Mouse (Mus musculus) myocyte (in vitro differentiated cells): ENCODE data around the gene Hist1h1d. TPM values are rescaled to one million over a fixed set of nuclear protein-coding genes. Genes with fewer than 3 reads are reported as not detected.

Experiments used
- H3K27me3 ChIP-seq: one replicate; pipeline ENCODE4 v1.6.1; 2011; ENCODE audit not compliant: control insufficient read depth, insufficient read depth, insufficient read length
- H3K36me3 ChIP-seq: one replicate; pipeline ENCODE4 v1.6.1; 2011; ENCODE audit not compliant: control insufficient read depth, insufficient read depth
- H3K4me2 ChIP-seq: one replicate; pipeline ENCODE4 v1.6.1; 2011; ENCODE audit warnings: low read depth, control low read depth
- H3K4me3 ChIP-seq: one replicate; pipeline ENCODE4 v1.5.1; 2011; ENCODE audit warnings: mild to moderate bottlenecking, control low read depth, moderate library complexity
- H3K79me2 ChIP-seq: one replicate; pipeline ENCODE4 v1.6.1; 2011; ENCODE audit not compliant: control insufficient read depth, insufficient read depth
- H3ac ChIP-seq: one replicate; pipeline ENCODE4 v1.6.1; 2011; ENCODE audit not compliant: control insufficient read depth, insufficient read length
- CEBPB ChIP-seq: IDR thresholded peaks from 2 replicates; pipeline ENCODE4 v1.6.1; 2011; ENCODE audit warnings: mild to moderate bottlenecking, moderate library complexity; ENCODE audit not compliant: poor library complexity, insufficient read depth, severe bottlenecking
- E2F4 ChIP-seq: IDR thresholded peaks from one replicate; pipeline ENCODE4 v1.6.1; 2011; ENCODE audit warnings: mild to moderate bottlenecking, control low read depth, moderate library complexity; ENCODE audit not compliant: insufficient read depth
- MAX ChIP-seq: IDR thresholded peaks from one replicate; pipeline ENCODE4 v1.6.1; 2011; ENCODE audit warnings: low read depth, mild to moderate bottlenecking, control low read depth
- MYOD1 ChIP-seq, 3 experiments: IDR thresholded peaks; one replicate each; pipeline ENCODE4 v1.6.1; 2011; ENCODE audit warnings: control low read depth in 2 of 3, low read depth in 2 of 3, mild to moderate bottlenecking in 2 of 3, moderate library complexity in 1 of 3; ENCODE audit not compliant: insufficient read length in 2 of 3, control insufficient read depth in 1 of 3
- MYOG ChIP-seq, 3 experiments: IDR thresholded peaks; one replicate each; pipeline ENCODE4 v1.6.1; 2011; ENCODE audit warnings: control low read depth in 2 of 3, low read depth in 2 of 3, mild to moderate bottlenecking in 2 of 3; ENCODE audit not compliant: insufficient read length in 2 of 3, control insufficient read depth in 1 of 3, insufficient read depth in 1 of 3
- POLR2A ChIP-seq: IDR thresholded peaks from one replicate; pipeline ENCODE4 v1.6.1; 2011; ENCODE audit warnings: low read depth, mild to moderate bottlenecking, control low read depth, moderate library complexity; ENCODE audit not compliant: insufficient read length
- POLR2AphosphoS2 ChIP-seq: IDR thresholded peaks from one replicate; pipeline ENCODE4 v1.6.1; 2011; ENCODE audit warnings: low read depth, control low read depth; ENCODE audit not compliant: insufficient read length
- SRF ChIP-seq: IDR thresholded peaks from one replicate; pipeline ENCODE4 v1.6.1; 2011; ENCODE audit warnings: low read depth; ENCODE audit not compliant: control insufficient read depth, insufficient read length
- TCF12 ChIP-seq: IDR thresholded peaks from one replicate; pipeline ENCODE4 v1.6.1; 2011; ENCODE audit warnings: mild to moderate bottlenecking, control low read depth; ENCODE audit not compliant: poor library complexity, insufficient read depth, severe bottlenecking
- TCF3 ChIP-seq: IDR thresholded peaks from one replicate; pipeline ENCODE4 v1.6.1; 2011; ENCODE audit warnings: low read depth, control low read depth; ENCODE audit not compliant: insufficient read length
- USF1 ChIP-seq: IDR thresholded peaks from one replicate; pipeline ENCODE4 v1.6.1; 2011; ENCODE audit warnings: low read depth, mild to moderate bottlenecking, control low read depth, moderate library complexity
- polyA plus RNA-seq: library from polyadenylated mRNA; unstranded; fragments of >200 nt; fragmentation: generic; extraction: Trizol; gene quantifications from one replicate; pipeline ENCODE4 v1.2.1, GENCODE M21; 2012; ENCODE audit warnings: missing spikeins

The Hist1h1d gene
- polyA plus RNA-seq, 1 experiment, result 0.65 TPM

GRCm38 (mm10) chr13:23609844-23610243, 56.8 kb downstream of the Hist1h1d start:
- TF ChIP-seq MYOG (IDR thresholded peaks at IDR 0.05; ENCODE audit: control insufficient read depth in 1 of 3, insufficient read depth in 1 of 3, insufficient read length in 2 of 3, low read depth in 2 of 3), result no peak
- TF ChIP-seq TCF12, result no peak
- TF ChIP-seq USF1, result no peak
- no peak for TF ChIP-seq MAX
- no peak for TF ChIP-seq CEBPB
- TF ChIP-seq SRF, result no peak
- TF ChIP-seq POLR2A, result no peak
- TF ChIP-seq POLR2AphosphoS2, result no peak
- no peak for TF ChIP-seq E2F4
- TF ChIP-seq MYOD1 (IDR thresholded peaks at IDR 0.05; ENCODE audit: control insufficient read depth in 1 of 3, insufficient read length in 2 of 3, low read depth in 2 of 3), result no peak
- no peak for TF ChIP-seq TCF3
- no peaks in the 10 kb centered on the region for H3K27me3 ChIP-seq

More at GRCm38 (mm10) chr13:23609844-23610243, 56.8 kb downstream of the Hist1h1d start:
- no peaks in the 10 kb centered on the region for H3K36me3 ChIP-seq
- no peak overlapping the region for H3K4me2 ChIP-seq
- H3K4me3 ChIP-seq, result no peak overlapping the region
- H3ac ChIP-seq, result no peak overlapping the region
- H3K79me2 ChIP-seq, result no peaks in the 10 kb centered on the region

Other genes with a start within 250 kb of the Hist1h1d start
- gene Zfp322a, start 184.1 kb upstream of the Hist1h1d start, polyA plus RNA-seq, result 4.3 TPM
- 7.4 TPM for gene Abt1, start 129.4 kb upstream of the Hist1h1d start, polyA plus RNA-seq
- 0.02 TPM for gene Btn1a1, start 87.4 kb upstream of the Hist1h1d start, polyA plus RNA-seq
- gene Btn2a2, start 64.4 kb upstream of the Hist1h1d start, polyA plus RNA-seq, result 0.20 TPM
- 21.5 TPM for gene Hist1h4h, start 22.2 kb upstream of the Hist1h1d start, polyA plus RNA-seq
- gene Hist1h2af, start 19.4 kb upstream of the Hist1h1d start, polyA plus RNA-seq, result 24.4 TPM
- gene Hist1h3g, start 17.8 kb upstream of the Hist1h1d start, polyA plus RNA-seq, result 3.3 TPM
- 1.1 TPM for gene Hist1h2bh, start 9.9 kb upstream of the Hist1h1d start, polyA plus RNA-seq
- 0.91 TPM for gene Hist1h3f, start 9.2 kb upstream of the Hist1h1d start, polyA plus RNA-seq
- gene Hist1h4f, start 1.6 kb upstream of the Hist1h1d start, polyA plus RNA-seq, result 4.1 TPM
- 1.7 TPM for gene Hist1h3e, start 9.1 kb downstream of the Hist1h1d start, polyA plus RNA-seq
- gene Hist1h2ae, start 18.0 kb downstream of the Hist1h1d start, polyA plus RNA-seq, result 4.5 TPM
- gene Hist1h2bg, start 18.1 kb downstream of the Hist1h1d start, polyA plus RNA-seq, result 7.8 TPM
- 2.1 TPM for gene Hist1h2bf, start 20.9 kb downstream of the Hist1h1d start, polyA plus RNA-seq
- gene Hist1h2ad, start 21.1 kb downstream of the Hist1h1d start, polyA plus RNA-seq, result 1.6 TPM
- gene Hist1h3d, start 22.5 kb downstream of the Hist1h1d start, polyA plus RNA-seq, result 2.5 TPM
- 1.8 TPM for gene Hist1h4d, start 28.3 kb downstream of the Hist1h1d start, polyA plus RNA-seq
- 4.3 TPM for gene Hist1h2be, start 67.9 kb downstream of the Hist1h1d start, polyA plus RNA-seq
- gene Hist1h1e, start 69.3 kb downstream of the Hist1h1d start, polyA plus RNA-seq, result 4.7 TPM
- gene Hist1h2ac, start 130.7 kb downstream of the Hist1h1d start, polyA plus RNA-seq, result 1.3 TPM
- 113 TPM for gene Hist1h2bc, start 130.9 kb downstream of the Hist1h1d start, polyA plus RNA-seq
- gene Hist1h1t, start 142.6 kb downstream of the Hist1h1d start, polyA plus RNA-seq, result 0.05 TPM
- 0.56 TPM for gene Hist1h4c, start 145.2 kb downstream of the Hist1h1d start, polyA plus RNA-seq
- 5.1 TPM for gene Hfe, start 157.6 kb downstream of the Hist1h1d start, polyA plus RNA-seq
- 273 TPM for gene Hist1h1c, start 185.5 kb downstream of the Hist1h1d start, polyA plus RNA-seq
- 2.5 TPM for gene Hist1h3c, start 192.3 kb downstream of the Hist1h1d start, polyA plus RNA-seq
- 1.3 TPM for gene Hist1h2bb, start 193.5 kb downstream of the Hist1h1d start, polyA plus RNA-seq
- 2.1 TPM for gene Hist1h2ab, start 197.9 kb downstream of the Hist1h1d start, polyA plus RNA-seq
- 1.3 TPM for gene Hist1h3b, start 199.0 kb downstream of the Hist1h1d start, polyA plus RNA-seq
- 5.5 TPM for gene Hist1h4b, start 203.8 kb downstream of the Hist1h1d start, polyA plus RNA-seq
- gene Hist1h4a, start 208.0 kb downstream of the Hist1h1d start, polyA plus RNA-seq, result 4.2 TPM
- 1.3 TPM for gene Hist1h3a, start 209.1 kb downstream of the Hist1h1d start, polyA plus RNA-seq
- 0.98 TPM for gene Hist1h1a, start 210.4 kb downstream of the Hist1h1d start, polyA plus RNA-seq
- not detected for gene Trim38, start 216.7 kb downstream of the Hist1h1d start, polyA plus RNA-seq